Mouse (Mus musculus): ENCODE measurements around the gene Vav3. TPM values are rescaled to one million over a fixed set of nuclear protein-coding genes. Genes with fewer than 3 reads are reported as not detected.
A peak's percentile ranks its signal among the peaks of the same experiment; 100 is the strongest.

Gene Vav3
- polyA plus RNA-seq, 1 experiment from 2014 or later, result 4.4 TPM

DNA sequence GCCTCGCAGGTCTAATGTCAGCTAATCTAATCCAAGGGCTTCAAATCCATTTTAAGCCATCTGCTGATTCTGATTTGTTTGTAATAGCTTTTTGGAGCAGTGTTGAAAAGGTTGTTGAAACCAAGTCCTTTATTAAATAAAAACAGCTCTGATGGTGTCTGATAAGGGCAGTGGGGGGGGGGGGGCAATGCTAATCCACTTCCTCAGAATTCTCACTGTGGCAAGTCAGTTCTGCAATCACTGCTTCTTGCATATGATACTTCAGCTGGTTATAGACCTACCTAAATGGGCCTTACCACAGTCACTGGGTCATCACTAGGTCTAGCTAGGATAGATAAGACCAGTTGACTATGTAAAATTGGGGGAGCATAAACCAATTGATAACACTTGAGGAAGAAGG is 115.9 kb downstream of the Vav3 start:
- no peaks in the 10 kb centered on the region for H3K9me3 ChIP-seq (ENCODE audit: low read length)
- H3K9ac ChIP-seq (replicated peaks), result no peak overlapping the region
- DNase-seq (no peak), ATAC-seq (no peak)
- no peaks in the 10 kb centered on the region for H3K27me3 ChIP-seq (ENCODE audit: insufficient read depth, low read length)
- no peaks in the 10 kb centered on the region for H3K36me3 ChIP-seq (replicated peaks; ENCODE audit: insufficient read depth, low read length)
- WGBS (ENCODE audit: insufficient replicate concordance), result 81% methylated on average over 1 of the region's 1 CpGs
- H3K4me2 ChIP-seq (ENCODE audit: low read depth, low read length), result no peak overlapping the region
- H3K4me3 ChIP-seq (ENCODE audit: low read depth, low read length), result no peak overlapping the region
- no peak for TF ChIP-seq EP300 (IDR thresholded peaks at IDR 0.05; ENCODE audit: low read depth)
- no peak overlapping the region for H3K27ac ChIP-seq (ENCODE audit: low read depth)
- H3K4me1 ChIP-seq (ENCODE audit: insufficient read depth), result no peaks in the 10 kb centered on the region

DNA sequence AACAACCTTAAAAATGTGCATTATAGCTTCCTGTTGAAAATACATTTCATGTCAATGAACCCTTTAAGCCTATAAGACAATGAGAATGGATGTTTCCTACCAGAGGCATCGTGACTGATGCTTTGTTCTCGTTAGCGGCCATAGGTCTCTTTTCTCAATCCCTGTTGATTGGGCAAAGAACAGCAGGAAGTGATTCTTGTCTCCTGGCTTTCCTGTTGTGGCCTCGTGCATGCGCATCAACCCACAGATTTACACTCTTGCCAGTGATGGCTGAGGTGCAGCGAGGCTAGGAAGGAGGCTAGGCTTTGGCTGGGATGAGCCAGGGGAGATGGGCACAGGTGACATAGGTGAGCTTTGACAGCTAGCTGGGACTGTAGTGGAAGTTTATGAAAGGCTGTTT is 123.2 kb downstream of the Vav3 start:
- Histone ChIP-seq H3K27me3 (ENCODE audit: insufficient read depth, low read length) (no peaks in the 10 kb centered on the region), H3K27ac (ENCODE audit: low read depth) (no peak overlapping the region), H3K4me1 (ENCODE audit: insufficient read depth) (no peaks in the 10 kb centered on the region), H3K9me3 (ENCODE audit: low read length) (no peaks in the 10 kb centered on the region), H3K4me3 (ENCODE audit: low read depth, low read length) (no peak overlapping the region), H3K36me3 (replicated peaks; ENCODE audit: insufficient read depth, low read length) (no peaks in the 10 kb centered on the region), H3K9ac (replicated peaks) (no peak overlapping the region), H3K4me2 (ENCODE audit: low read depth, low read length) (no peak overlapping the region)
- ATAC-seq, result no peak
- DNase-seq, result no peak
- TF ChIP-seq EP300 (IDR thresholded peaks at IDR 0.05; ENCODE audit: low read depth) (no peak), CTCF (IDR thresholded peaks at IDR 0.05; ENCODE audit: low read depth) (no peak)
- WGBS (ENCODE audit: insufficient replicate concordance), result 58% methylated on average over 6 of the region's 6 CpGs

DNA sequence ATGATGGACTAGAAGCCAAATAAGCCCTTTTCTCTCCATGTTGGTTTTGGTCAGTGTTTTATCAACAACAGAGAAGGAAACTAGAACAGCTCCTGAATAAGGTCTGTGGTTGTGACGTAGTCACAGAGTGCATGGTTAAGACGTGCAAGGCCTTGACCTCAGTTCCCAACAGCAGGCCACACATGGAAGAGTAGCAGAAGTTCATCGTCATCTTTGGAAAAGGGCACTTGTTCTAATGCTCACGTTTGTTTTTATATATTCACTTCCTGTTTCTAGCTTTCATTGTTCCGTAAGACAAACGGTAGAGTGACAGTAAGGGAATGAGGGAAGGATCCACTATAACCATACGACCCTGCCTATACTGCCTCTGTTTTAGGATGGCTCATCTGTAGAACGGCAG is 124.1 kb downstream of the Vav3 start:
- Histone ChIP-seq H3K27me3 (ENCODE audit: insufficient read depth, low read length) (no peaks in the 10 kb centered on the region), H3K4me3 (ENCODE audit: low read depth, low read length) (no peak overlapping the region), H3K36me3 (replicated peaks; ENCODE audit: insufficient read depth, low read length) (no peaks in the 10 kb centered on the region), H3K4me2 (ENCODE audit: low read depth, low read length) (no peak overlapping the region), H3K4me1 (ENCODE audit: insufficient read depth) (no peaks in the 10 kb centered on the region), H3K9me3 (ENCODE audit: low read length) (no peaks in the 10 kb centered on the region), H3K27ac (ENCODE audit: low read depth) (no peak overlapping the region), H3K9ac (replicated peaks) (no peak overlapping the region)
- WGBS (ENCODE audit: insufficient replicate concordance), result 52% methylated on average over 8 of the region's 8 CpGs
- ATAC-seq, result peak; percentile 38; the same call in 1 of the 2 replicates
- no peak for DNase-seq
- no peak for TF ChIP-seq EP300 (IDR thresholded peaks at IDR 0.05; ENCODE audit: low read depth)
- no peak for TF ChIP-seq CTCF (IDR thresholded peaks at IDR 0.05; ENCODE audit: low read depth)

DNA sequence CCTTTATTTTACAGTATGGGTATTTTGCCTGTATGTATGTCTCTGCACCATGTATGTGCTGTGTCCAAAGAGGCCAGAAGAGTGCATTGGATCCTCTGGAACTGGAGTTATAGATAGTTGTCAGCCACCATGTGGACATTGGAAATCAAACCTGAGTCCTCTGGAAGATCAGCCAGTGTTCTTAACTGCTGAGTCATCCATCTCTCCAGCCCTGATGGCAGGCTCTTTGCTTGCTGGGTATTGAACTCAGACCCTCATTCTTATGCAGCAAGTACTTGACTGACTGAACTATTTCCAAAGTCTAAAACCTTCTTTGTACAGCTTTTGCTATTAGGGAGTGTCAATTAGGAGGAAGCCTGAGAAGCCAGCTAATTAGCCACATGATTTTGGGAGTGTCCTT is 126.1 kb downstream of the Vav3 start:
- Histone ChIP-seq H3K27me3 (ENCODE audit: insufficient read depth, low read length) (no peaks in the 10 kb centered on the region), H3K9me3 (ENCODE audit: low read length) (no peaks in the 10 kb centered on the region), H3K4me1 (ENCODE audit: insufficient read depth) (no peaks in the 10 kb centered on the region), H3K9ac (replicated peaks) (no peak overlapping the region), H3K4me3 (ENCODE audit: low read depth, low read length) (no peak overlapping the region), H3K4me2 (ENCODE audit: low read depth, low read length) (no peak overlapping the region), H3K27ac (ENCODE audit: low read depth) (no peak overlapping the region), H3K36me3 (replicated peaks; ENCODE audit: insufficient read depth, low read length) (no peaks in the 10 kb centered on the region)
- ATAC-seq (no peak), DNase-seq (no peak)
- no peak for TF ChIP-seq CTCF (IDR thresholded peaks at IDR 0.05; ENCODE audit: low read depth)

DNA sequence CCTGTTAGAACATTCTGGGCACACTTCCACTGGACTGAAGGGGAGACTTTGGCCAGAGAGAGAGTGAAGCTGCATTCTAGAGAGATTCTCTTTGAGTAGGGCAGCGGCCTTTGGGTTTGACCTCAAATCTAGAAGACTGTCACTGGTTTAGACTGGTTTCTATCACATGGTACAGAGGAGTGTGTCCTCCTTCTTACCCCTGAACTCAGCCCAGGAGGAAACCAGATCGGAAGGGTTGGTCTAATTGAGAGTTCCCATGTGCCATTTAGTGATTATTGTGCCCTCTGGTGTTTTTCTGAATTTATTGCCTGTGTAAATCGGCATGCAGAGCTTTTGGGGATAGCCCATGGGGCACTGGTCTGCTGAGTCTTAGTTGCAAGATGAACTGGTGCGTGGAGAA is 126.8 kb downstream of the Vav3 start:
- Histone ChIP-seq H3K4me3 (ENCODE audit: low read depth, low read length) (no peak overlapping the region), H3K9ac (replicated peaks) (no peak overlapping the region), H3K27me3 (ENCODE audit: insufficient read depth, low read length) (no peaks in the 10 kb centered on the region), H3K4me1 (ENCODE audit: insufficient read depth) (no peaks in the 10 kb centered on the region), H3K9me3 (ENCODE audit: low read length) (no peaks in the 10 kb centered on the region), H3K4me2 (ENCODE audit: low read depth, low read length) (no peak overlapping the region), H3K36me3 (replicated peaks; ENCODE audit: insufficient read depth, low read length) (no peaks in the 10 kb centered on the region), H3K27ac (ENCODE audit: low read depth) (no peak overlapping the region)
- WGBS (ENCODE audit: insufficient replicate concordance), result 40% methylated on average over 4 of the region's 4 CpGs
- no peak for DNase-seq
- TF ChIP-seq EP300 (IDR thresholded peaks at IDR 0.05; ENCODE audit: low read depth) (no peak), CTCF (IDR thresholded peaks at IDR 0.05; ENCODE audit: low read depth) (peak; percentile 34; the same call in 1 of the 2 replicates)
- no peak for ATAC-seq

DNA sequence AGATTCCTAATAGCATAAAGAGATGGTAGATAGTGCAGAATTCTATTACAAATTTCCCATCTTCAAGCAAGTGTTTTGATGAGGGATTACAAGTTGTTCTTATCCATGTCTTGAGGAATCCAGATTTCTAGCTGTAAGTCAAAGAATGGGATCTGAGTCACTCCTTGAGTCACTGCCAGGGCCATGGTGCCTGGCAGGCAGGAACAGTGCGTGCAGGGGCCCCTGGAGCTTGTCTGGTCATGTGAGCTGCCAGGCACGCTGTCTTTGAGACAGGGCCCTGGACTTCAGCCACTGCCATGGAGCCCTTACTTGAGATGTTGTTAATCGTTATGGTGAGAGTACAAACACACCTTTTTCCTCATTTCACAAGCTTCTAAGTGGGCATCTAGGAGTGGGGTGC is 129.0 kb downstream of the Vav3 start:
- no peak overlapping the region for H3K4me3 ChIP-seq (ENCODE audit: low read depth, low read length)
- no peaks in the 10 kb centered on the region for H3K9me3 ChIP-seq (ENCODE audit: low read length)
- WGBS (ENCODE audit: insufficient replicate concordance), result 71% methylated on average over 3 of the region's 3 CpGs
- TF ChIP-seq CTCF (IDR thresholded peaks at IDR 0.05; ENCODE audit: low read depth) (no peak), EP300 (IDR thresholded peaks at IDR 0.05; ENCODE audit: low read depth) (no peak)
- DNase-seq (no peak), ATAC-seq (no peak)
- H3K27me3 ChIP-seq (ENCODE audit: insufficient read depth, low read length), result no peaks in the 10 kb centered on the region
- no peaks in the 10 kb centered on the region for H3K36me3 ChIP-seq (replicated peaks; ENCODE audit: insufficient read depth, low read length)
- no peak overlapping the region for H3K9ac ChIP-seq (replicated peaks)
- H3K27ac ChIP-seq (ENCODE audit: low read depth), result no peak overlapping the region
- no peak overlapping the region for H3K4me2 ChIP-seq (ENCODE audit: low read depth, low read length)
- no peaks in the 10 kb centered on the region for H3K4me1 ChIP-seq (ENCODE audit: insufficient read depth)

DNA sequence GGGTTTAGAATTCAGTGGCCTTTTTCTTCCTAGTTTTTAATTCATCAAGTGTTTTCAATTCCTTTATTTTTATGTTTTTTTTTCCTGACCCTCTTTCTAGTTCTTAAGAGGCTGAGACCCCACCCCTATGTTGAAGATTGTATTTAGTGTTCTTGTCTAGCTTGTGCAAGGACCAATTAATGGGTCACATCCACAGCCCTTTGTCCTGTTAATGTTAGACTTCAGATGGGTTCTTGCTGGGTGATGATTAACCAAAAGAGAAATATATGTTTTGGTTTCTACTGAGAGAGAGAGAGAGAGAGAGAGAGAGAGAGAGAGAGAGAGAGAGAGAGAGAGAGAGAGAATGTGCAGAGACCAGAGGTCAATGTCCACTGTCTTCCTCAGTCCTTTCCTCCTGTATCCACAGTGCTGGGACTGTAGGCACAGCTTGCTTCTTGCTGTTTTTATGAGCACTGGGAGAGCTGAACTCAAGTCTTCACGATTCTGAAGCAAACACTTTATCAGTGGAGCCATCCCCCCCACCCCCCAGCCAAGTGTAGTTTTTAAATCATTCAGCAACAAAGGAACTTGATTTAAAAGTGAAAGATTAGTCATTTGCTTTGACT is 130.3 kb downstream of the Vav3 start:
- WGBS (ENCODE audit: insufficient replicate concordance), result 39% methylated on average over 1 of the region's 1 CpGs
- no peaks in the 10 kb centered on the region for H3K27me3 ChIP-seq (ENCODE audit: insufficient read depth, low read length)
- DNase-seq (no peak), ATAC-seq (no peak)
- no peaks in the 10 kb centered on the region for H3K9me3 ChIP-seq (ENCODE audit: low read length)
- H3K4me1 ChIP-seq (ENCODE audit: insufficient read depth), result no peaks in the 10 kb centered on the region
- H3K4me2 ChIP-seq (ENCODE audit: low read depth, low read length), result no peak overlapping the region
- H3K9ac ChIP-seq (replicated peaks), result no peak overlapping the region
- no peak overlapping the region for H3K27ac ChIP-seq (ENCODE audit: low read depth)
- TF ChIP-seq CTCF (IDR thresholded peaks at IDR 0.05; ENCODE audit: low read depth) (no peak), EP300 (IDR thresholded peaks at IDR 0.05; ENCODE audit: low read depth) (no peak)
- H3K36me3 ChIP-seq (replicated peaks; ENCODE audit: insufficient read depth, low read length), result no peaks in the 10 kb centered on the region
- H3K4me3 ChIP-seq (ENCODE audit: low read depth, low read length), result no peak overlapping the region
